Mouse (Mus musculus): Measurements from ENCODE around the gene Btbd9. TPM values are rescaled to one million over a fixed set of nuclear protein-coding genes. Genes with fewer than 3 reads are reported as not detected.

Gene Btbd9
- polyA plus RNA-seq, 1 experiment from 2014 or later: 164 TPM

DNA sequence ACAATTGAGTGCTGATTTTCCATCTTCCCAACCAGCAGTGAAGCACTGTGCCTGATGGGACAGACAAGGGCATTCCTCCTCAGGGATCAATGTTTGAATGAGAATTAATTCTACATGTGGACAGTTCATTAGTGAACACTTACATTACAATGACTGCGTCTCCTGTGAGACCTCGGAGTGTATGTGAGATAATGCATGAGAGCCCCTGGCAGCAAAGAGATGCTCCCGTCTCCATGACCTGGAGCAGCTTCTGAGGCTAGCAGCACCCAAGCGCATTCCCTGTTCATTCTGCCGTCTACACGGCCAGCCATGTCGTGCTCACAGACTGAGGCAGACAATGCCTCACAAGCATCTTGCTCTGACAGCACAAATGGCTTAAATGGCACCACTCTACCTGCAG lies 85.7 kb downstream of the Btbd9 start:
- peaks cover 7% of the 10 kb centered on the region; the same call in 1 of the 2 replicates for H3K4me1 ChIP-seq (ENCODE audit: control insufficient read depth, insufficient read depth, low read length)
- no peak overlapping the region for H3K9ac ChIP-seq (ENCODE audit: low read depth, low read length)
- H3K27me3 ChIP-seq (ENCODE audit: control insufficient read depth, insufficient read depth, low read depth, low read length): no peaks in the 10 kb centered on the region
- ATAC-seq: no peak
- H3K9me3 ChIP-seq (replicated peaks; ENCODE audit: control insufficient read depth, low read length, poor library complexity, severe bottlenecking): no peaks in the 10 kb centered on the region
- no peaks in the 10 kb centered on the region for H3K36me3 ChIP-seq (ENCODE audit: control insufficient read depth, insufficient read depth, low read length)
- H3K4me2 ChIP-seq (ENCODE audit: low read length): no peak overlapping the region
- H3K4me3 ChIP-seq (ENCODE audit: low read depth, low read length): no peak overlapping the region
- 48% methylated on average over 7 of the region's 7 CpGs for WGBS
- H3K27ac ChIP-seq (ENCODE audit: low read length): no peak overlapping the region

- no peaks in the 10 kb centered on the region for H3K9me3 ChIP-seq (replicated peaks; ENCODE audit: control insufficient read depth, low read length, poor library complexity, severe bottlenecking)
- H3K4me1 ChIP-seq (ENCODE audit: control insufficient read depth, insufficient read depth, low read length): peaks cover 7% of the 10 kb centered on the region; the same call in 1 of the 2 replicates
- no peak overlapping the region for H3K9ac ChIP-seq (ENCODE audit: low read depth, low read length)
- no peak for ATAC-seq
- no peak overlapping the region for H3K4me3 ChIP-seq (ENCODE audit: low read depth, low read length)
- H3K27me3 ChIP-seq (ENCODE audit: control insufficient read depth, insufficient read depth, low read depth, low read length): no peaks in the 10 kb centered on the region
- H3K36me3 ChIP-seq (ENCODE audit: control insufficient read depth, insufficient read depth, low read length): no peaks in the 10 kb centered on the region
- WGBS: 80% methylated on average over 5 of the region's 5 CpGs
- H3K27ac ChIP-seq (ENCODE audit: low read length): no peak overlapping the region
- H3K4me2 ChIP-seq (ENCODE audit: low read length): no peak overlapping the region
Observed at GRCm38 (mm10) chr17:30490086-30490485, 86.2 kb downstream of the Btbd9 start.

DNA sequence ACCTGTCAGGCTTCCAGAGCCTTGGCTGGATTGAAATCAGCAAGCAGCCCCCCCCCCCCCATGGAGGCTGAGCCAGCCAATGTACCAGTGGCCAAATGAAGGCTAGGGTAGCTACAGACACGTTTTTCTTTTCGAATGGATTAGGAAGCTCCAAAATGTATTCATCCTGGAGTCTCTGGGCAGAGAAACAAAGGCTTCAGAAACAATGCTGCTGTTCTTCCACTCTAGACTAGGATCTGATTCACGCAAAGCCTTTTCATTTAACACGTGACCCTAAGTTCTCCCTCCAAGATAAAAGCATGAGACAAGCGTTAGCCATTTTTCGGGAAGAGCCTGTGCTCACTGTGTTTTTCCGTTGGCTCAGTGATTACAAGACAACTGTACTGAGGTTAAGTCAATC lies 86.7 kb downstream of the Btbd9 start:
- 5% methylated on average over 7 of the region's 7 CpGs for WGBS
- Histone ChIP-seq H3K27me3 (ENCODE audit: control insufficient read depth, insufficient read depth, low read depth, low read length) (no peaks in the 10 kb centered on the region), H3K4me3 (ENCODE audit: low read depth, low read length) (no peak overlapping the region), H3K9ac (ENCODE audit: low read depth, low read length) (no peak overlapping the region), H3K4me2 (ENCODE audit: low read length) (no peak overlapping the region), H3K4me1 (ENCODE audit: control insufficient read depth, insufficient read depth, low read length) (peaks cover 4% of the 10 kb centered on the region; the same call in 1 of the 2 replicates), H3K27ac (ENCODE audit: low read length) (no peak overlapping the region), H3K9me3 (replicated peaks; ENCODE audit: control insufficient read depth, low read length, poor library complexity, severe bottlenecking) (no peaks in the 10 kb centered on the region), H3K36me3 (ENCODE audit: control insufficient read depth, insufficient read depth, low read length) (no peaks in the 10 kb centered on the region)
- no peak for ATAC-seq

GRCm38 (mm10) chr17:30487695-30488094 lies 88.6 kb downstream of the Btbd9 start:
- Histone ChIP-seq H3K4me3 (ENCODE audit: low read depth, low read length) (no peak overlapping the region), H3K27ac (ENCODE audit: low read length) (no peak overlapping the region), H3K9me3 (replicated peaks; ENCODE audit: control insufficient read depth, low read length, poor library complexity, severe bottlenecking) (no peaks in the 10 kb centered on the region), H3K36me3 (ENCODE audit: control insufficient read depth, insufficient read depth, low read length) (no peaks in the 10 kb centered on the region), H3K27me3 (ENCODE audit: control insufficient read depth, insufficient read depth, low read depth, low read length) (no peaks in the 10 kb centered on the region), H3K4me2 (ENCODE audit: low read length) (no peak overlapping the region), H3K4me1 (ENCODE audit: control insufficient read depth, insufficient read depth, low read length) (0 out of 2 replicates have a peak, but pooled peaks cover 3% of the 10 kb centered on the region), H3K9ac (ENCODE audit: low read depth, low read length) (no peak overlapping the region)
- 96% methylated on average over 5 of the region's 5 CpGs for WGBS
- ATAC-seq: no peak

DNA sequence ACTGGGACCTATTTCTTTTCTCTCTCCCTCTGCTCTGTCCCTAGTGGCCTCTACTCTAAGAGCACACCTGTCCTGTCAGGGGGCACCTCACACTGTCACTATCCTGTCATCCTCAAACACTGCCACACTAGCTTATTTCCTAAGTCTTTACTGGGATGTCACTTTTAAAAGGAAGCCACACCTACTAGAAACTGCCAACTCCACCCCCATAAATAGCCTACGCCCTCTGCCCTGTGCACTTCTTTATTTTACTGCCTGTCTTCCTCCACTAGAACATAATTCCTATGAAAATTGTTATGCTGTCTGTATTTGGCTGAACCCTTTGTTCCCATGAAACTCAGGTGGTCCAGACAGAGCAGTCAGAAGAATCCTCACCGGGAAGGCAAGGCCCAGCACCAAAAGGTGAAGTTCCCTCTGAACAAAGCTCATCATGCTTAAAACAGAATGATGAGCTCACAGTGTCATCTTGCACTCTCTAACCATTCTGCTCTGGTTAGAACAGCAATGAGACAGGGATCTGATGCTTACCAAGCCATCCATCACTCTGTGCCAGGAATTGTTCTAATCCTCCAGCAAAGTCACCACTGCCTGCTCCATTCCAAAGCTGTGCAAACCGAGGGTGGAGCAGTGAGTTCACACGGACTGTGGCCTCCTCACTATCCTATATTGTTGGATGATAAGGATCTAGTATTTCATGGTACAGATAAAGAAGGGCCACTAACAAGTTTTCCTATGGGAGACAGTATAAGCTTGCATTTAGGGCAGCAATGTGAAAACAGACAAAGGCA lies 91.0 kb downstream of the Btbd9 start:
- no peaks in the 10 kb centered on the region for H3K9me3 ChIP-seq (replicated peaks; ENCODE audit: control insufficient read depth, low read length, poor library complexity, severe bottlenecking)
- H3K36me3 ChIP-seq (ENCODE audit: control insufficient read depth, insufficient read depth, low read length): no peaks in the 10 kb centered on the region
- H3K27me3 ChIP-seq (ENCODE audit: control insufficient read depth, insufficient read depth, low read depth, low read length): no peaks in the 10 kb centered on the region
- WGBS: 91% methylated on average over 4 of the region's 4 CpGs
- H3K4me2 ChIP-seq (ENCODE audit: low read length): no peak overlapping the region
- no peak overlapping the region for H3K9ac ChIP-seq (ENCODE audit: low read depth, low read length)
- ATAC-seq: no peak
- 0 out of 2 replicates have a peak, but pooled peaks cover 3% of the 10 kb centered on the region for H3K4me1 ChIP-seq (ENCODE audit: control insufficient read depth, insufficient read depth, low read length)
- H3K27ac ChIP-seq (ENCODE audit: low read length): no peak overlapping the region
- no peak overlapping the region for H3K4me3 ChIP-seq (ENCODE audit: low read depth, low read length)

DNA sequence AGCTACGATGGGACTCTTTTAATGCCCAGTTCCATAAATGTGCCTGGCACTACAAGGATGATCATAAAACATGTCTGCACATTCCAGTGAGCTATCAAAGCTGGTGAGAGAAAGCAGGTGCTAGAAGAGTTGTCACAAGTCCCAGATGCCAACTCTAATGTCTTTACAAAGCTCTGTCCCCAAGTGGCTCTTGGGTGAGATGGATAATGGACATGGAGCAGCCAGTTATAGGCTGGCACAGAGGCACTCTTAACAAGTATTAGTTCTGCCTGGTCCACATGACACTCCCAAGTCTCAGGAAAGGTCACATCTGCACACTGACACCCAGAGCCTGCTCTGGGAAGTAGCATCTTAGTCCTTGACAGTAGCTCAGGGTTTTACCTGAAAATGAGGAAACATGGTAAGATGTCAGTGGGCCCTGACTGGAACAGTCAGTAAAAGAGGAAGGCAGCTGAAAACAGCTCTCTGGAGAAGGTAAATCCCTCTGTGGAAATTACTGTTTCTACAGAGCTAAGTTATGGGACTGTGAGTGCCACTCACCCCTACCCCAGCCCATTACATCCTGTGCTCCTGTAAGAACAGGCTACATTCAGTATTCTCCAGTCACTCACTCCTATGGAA lies 91.7 kb downstream of the Btbd9 start:
- Histone ChIP-seq H3K27me3 (ENCODE audit: control insufficient read depth, insufficient read depth, low read depth, low read length) (no peaks in the 10 kb centered on the region), H3K4me1 (ENCODE audit: control insufficient read depth, insufficient read depth, low read length) (no peaks in the 10 kb centered on the region), H3K9me3 (replicated peaks; ENCODE audit: control insufficient read depth, low read length, poor library complexity, severe bottlenecking) (no peaks in the 10 kb centered on the region), H3K27ac (ENCODE audit: low read length) (no peak overlapping the region), H3K9ac (ENCODE audit: low read depth, low read length) (no peak overlapping the region), H3K36me3 (ENCODE audit: control insufficient read depth, insufficient read depth, low read length) (no peaks in the 10 kb centered on the region), H3K4me2 (ENCODE audit: low read length) (no peak overlapping the region), H3K4me3 (ENCODE audit: low read depth, low read length) (no peak overlapping the region)
- ATAC-seq: no peak
- WGBS: 97% methylated on average over 1 of the region's 1 CpGs

DNA sequence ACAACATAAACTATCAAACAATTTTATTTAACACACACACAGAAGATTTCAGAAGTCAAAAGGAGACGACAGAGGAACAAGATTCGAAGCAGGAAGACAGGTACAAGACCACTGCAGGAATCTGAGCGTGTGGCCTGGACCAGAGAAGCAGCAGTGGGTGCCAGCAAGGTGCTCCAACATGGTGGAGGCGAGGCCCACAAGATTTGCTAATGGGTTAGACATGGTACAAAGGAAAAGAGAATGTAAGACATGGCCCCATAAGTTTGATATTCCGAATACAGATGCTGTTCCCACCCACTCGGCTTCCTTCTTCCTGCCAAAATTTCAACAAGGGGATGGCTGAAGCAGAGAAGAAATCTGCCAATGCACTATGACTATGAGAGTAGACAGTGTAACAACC lies 94.5 kb downstream of the Btbd9 start:
- ATAC-seq: no peak
- Histone ChIP-seq H3K9me3 (replicated peaks; ENCODE audit: control insufficient read depth, low read length, poor library complexity, severe bottlenecking) (no peaks in the 10 kb centered on the region), H3K27ac (ENCODE audit: low read length) (no peak overlapping the region), H3K4me3 (ENCODE audit: low read depth, low read length) (no peak overlapping the region), H3K36me3 (ENCODE audit: control insufficient read depth, insufficient read depth, low read length) (no peaks in the 10 kb centered on the region), H3K4me2 (ENCODE audit: low read length) (no peak overlapping the region), H3K9ac (ENCODE audit: low read depth, low read length) (no peak overlapping the region), H3K27me3 (ENCODE audit: control insufficient read depth, insufficient read depth, low read depth, low read length) (no peaks in the 10 kb centered on the region), H3K4me1 (ENCODE audit: control insufficient read depth, insufficient read depth, low read length) (peaks cover 6% of the 10 kb centered on the region; the same call in 1 of the 2 replicates)
- 96% methylated on average over 6 of the region's 6 CpGs for WGBS

DNA sequence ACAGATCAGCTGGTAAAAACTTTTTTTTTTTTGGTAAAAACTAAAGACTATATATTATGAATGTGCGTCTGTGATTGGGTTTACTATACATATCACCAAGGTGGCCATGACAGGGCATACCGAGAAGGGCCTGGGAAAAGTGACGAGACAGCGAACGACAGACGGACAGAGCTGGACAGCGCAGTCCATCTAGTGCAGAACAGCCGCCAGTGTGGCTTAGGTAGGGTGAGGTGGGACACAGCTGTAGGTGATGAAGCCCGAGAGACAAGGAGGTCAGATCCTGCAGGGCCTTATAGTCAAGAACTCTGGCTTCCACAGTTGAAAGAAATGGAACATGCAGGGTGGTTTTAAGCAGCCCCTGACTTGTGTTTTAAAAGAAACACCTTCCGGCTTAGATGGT lies 94.9 kb downstream of the Btbd9 start:
- H3K9me3 ChIP-seq (replicated peaks; ENCODE audit: control insufficient read depth, low read length, poor library complexity, severe bottlenecking): no peaks in the 10 kb centered on the region
- no peak overlapping the region for H3K27ac ChIP-seq (ENCODE audit: low read length)
- no peak for ATAC-seq

DNA sequence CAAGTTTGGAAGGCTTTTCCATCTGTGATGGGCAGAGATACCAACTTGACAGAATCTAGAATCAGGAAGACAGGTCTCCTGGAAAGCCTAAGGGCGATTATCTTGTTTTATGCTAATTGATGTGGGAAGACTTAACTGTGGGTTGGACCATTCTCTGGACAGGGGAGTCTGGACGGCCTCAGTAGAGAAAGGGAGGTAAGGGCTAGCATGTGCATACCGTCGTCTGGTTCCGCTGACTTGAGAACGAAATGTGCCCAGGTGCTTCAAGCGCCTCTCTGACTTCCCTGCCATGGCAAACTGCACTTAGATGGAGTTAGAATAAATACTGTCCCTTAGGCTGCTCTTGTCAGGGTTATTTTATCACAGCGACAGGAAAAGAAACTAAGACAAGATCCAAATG lies 95.9 kb downstream of the Btbd9 start:
- H3K4me1 ChIP-seq (ENCODE audit: control insufficient read depth, insufficient read depth, low read length): peaks cover 6% of the 10 kb centered on the region; the same call in 1 of the 2 replicates

More for the DNA sequence above, 94.9 kb downstream of the Btbd9 start:
- no peak overlapping the region for H3K4me2 ChIP-seq (ENCODE audit: low read length)
- no peak overlapping the region for H3K9ac ChIP-seq (ENCODE audit: low read depth, low read length)
- no peaks in the 10 kb centered on the region for H3K36me3 ChIP-seq (ENCODE audit: control insufficient read depth, insufficient read depth, low read length)
- H3K4me1 ChIP-seq (ENCODE audit: control insufficient read depth, insufficient read depth, low read length): peaks cover 6% of the 10 kb centered on the region; the same call in 1 of the 2 replicates
- WGBS: 94% methylated on average over 10 of the region's 10 CpGs
- no peaks in the 10 kb centered on the region for H3K27me3 ChIP-seq (ENCODE audit: control insufficient read depth, insufficient read depth, low read depth, low read length)
- no peak overlapping the region for H3K4me3 ChIP-seq (ENCODE audit: low read depth, low read length)

More for the DNA sequence above, 95.9 kb downstream of the Btbd9 start:
- Histone ChIP-seq H3K4me3 (ENCODE audit: low read depth, low read length) (no peak overlapping the region), H3K27me3 (ENCODE audit: control insufficient read depth, insufficient read depth, low read depth, low read length) (no peaks in the 10 kb centered on the region), H3K4me2 (ENCODE audit: low read length) (no peak overlapping the region), H3K27ac (ENCODE audit: low read length) (no peak overlapping the region), H3K9ac (ENCODE audit: low read depth, low read length) (no peak overlapping the region), H3K36me3 (ENCODE audit: control insufficient read depth, insufficient read depth, low read length) (no peaks in the 10 kb centered on the region), H3K9me3 (replicated peaks; ENCODE audit: control insufficient read depth, low read length, poor library complexity, severe bottlenecking) (no peaks in the 10 kb centered on the region)
- ATAC-seq: no peak
- WGBS: 89% methylated on average over 8 of the region's 8 CpGs
